Mouse (Mus musculus): ENCODE results near the gene Galm.
"Not testable (repeated sequence)": the region's sequence is repeated elsewhere in the genome, so short reads cannot be mapped to it uniquely, and the experiment has no call there.

DNA sequence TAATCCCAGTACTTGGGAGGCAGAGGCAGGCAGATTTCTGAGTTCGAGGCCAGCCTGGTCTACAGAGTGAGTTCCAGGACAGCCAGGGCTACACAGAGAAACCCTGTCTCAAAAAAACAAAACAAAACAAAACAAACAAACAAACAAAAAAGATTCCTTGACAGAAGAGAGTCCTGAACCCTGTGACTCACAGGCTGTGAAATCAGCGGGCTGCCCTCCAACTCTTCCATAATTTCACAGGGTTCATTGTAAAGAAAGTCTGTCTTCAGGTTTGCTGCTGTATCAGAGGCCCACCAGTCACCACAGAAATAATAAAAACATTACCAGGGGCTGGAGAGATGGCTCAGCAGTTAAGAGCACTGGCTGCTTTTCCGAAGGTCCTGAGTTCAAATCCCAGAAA, 51.6 kb downstream of the Galm start:
- not testable (repeated sequence) for TF ChIP-seq CTCF (IDR thresholded peaks at IDR 0.05; ENCODE audit: borderline replicate concordance, extremely low read depth, insufficient read depth, insufficient read length); POLR2A (IDR thresholded peaks at IDR 0.05; ENCODE audit: borderline replicate concordance, extremely low read depth, insufficient read depth, insufficient read length, poor library complexity, severe bottlenecking)
